Mouse (Mus musculus) Patski (cell line): ENCODE measurements at regions not wholly inside any gene's neighbourhood (a gene's known extent, or its start where the extent isn't known, plus 50 kb on each side); places are given as distances from the start of the nearest gene placed in this dataset.

Source experiments
- ATAC-seq: fragments of 100-300 bp; one replicate; pipeline ENCODE4 v1.8.0; 2021
- CTCF ChIA-PET: fragments of 350-600 bp; sonication (Branson Sonifier 250); formaldehyde crosslinking; loops from one replicate; lab custom pipeline; 2022; ENCODE audit warnings: inconsistent platforms; lab: Charles Lee
- POLR2A ChIA-PET: fragments of 350-600 bp; sonication (Branson Sonifier 250); formaldehyde crosslinking; loops from one replicate; lab custom pipeline; 2022; ENCODE audit warnings: antibody characterized with exemption, inconsistent platforms; lab: Charles Lee
- DNase-seq: peaks from one replicate; pipeline ENCODE4 v3.0.0-alpha.2; 2011; ENCODE audit warnings: low read depth, low spot score
- H3K27me3 ChIP-seq: fragments of 371-371 bp; one replicate; pipeline ENCODE4 v1.5.1; 2021
- CTCF ChIP-seq: fragments of 100-300 bp; IDR thresholded peaks from one replicate; pipeline ENCODE4 v1.5.1; 2021
- in situ Hi-C: fragments of 300-500 bp; cut with MboI; formaldehyde crosslinking; loops from 3 replicates; pipeline ENCODE4 v1.11.1; 2018; ENCODE audit warnings: low pct_unique_long_range_greater_than_20kb, mixed read lengths

DNA sequence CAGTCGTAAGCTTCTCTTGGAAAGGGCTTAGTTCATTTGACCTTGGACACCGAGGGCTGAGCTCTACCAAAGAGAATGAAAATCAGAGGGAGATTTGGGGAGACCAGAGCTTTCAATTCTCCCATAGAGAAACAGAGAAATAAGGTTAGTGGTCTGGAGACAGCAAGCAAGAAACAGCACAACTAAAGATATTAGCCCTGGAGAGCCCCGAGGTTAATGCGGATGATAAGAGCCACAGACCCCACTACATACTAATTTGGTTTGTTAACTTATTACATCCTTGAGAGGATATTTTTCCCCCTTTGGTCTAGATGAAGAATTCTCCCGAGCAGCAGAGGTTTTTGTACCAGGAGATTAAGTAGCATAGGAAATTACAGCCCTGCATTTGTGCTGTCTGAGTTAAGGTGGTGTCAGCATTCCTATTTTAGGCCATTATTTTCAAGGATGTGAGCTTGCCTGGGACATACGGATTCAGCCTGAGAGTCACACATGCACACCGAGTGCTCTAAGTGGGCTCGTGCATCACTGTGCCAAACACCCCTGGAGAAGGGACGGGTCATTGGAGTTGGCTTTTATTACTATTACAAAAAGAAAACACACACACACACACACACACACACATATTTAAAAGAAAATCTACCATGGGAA, 147.4 kb upstream of the C9orf72 start:
- H3K27me3 ChIP-seq: peaks cover 14% of the 10 kb centered on the region
- ChIA-PET CTCF (interaction anchor here (0.7 to 2.6 kb wide), 7 partner anchors 9 to 34 kb away, joined by 3 to 9 read pairs (median 4); no protein-coding TSS in a partner anchor), POLR2A (no interaction called here)
- no peak for TF ChIP-seq CTCF
- in situ Hi-C loops: no loop called here
- no peak for DNase-seq
- no peak for ATAC-seq

DNA sequence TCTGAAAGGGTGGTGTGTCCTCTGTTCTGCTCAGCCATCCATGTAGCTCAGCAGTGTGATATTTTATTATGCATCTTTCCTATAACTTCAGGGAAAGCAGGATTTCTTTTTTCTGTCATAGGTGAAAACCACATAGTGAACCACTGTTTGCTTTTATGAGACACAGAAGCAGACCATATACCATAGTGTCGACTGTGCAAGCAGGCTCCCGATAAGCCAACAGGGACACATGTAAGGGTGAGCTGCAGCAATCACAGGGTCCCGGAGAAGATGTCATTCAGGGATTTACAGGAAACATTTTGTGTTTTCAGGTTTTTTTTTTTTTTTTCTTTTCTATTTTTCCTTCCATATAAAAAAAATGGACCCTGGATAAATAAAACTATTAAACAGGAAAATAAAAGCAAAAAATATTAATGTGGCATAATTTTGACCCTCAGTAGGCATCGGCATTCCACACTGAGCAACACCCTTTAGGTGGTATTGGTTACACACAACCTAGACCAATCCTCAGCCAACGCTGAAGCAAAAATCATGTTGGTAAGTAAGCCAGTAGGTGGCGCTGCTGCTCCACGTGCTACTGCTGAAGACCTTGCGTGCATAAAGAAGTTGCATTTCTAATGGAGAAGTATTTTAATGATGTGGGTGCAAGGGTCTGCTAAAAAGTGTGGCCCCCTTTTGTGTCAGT, 146.7 kb upstream of the C9orf72 start:
- CTCF ChIA-PET: interaction anchor here (0.7 to 2.6 kb wide), 9 partner anchors 8 to 34 kb away, joined by 3 to 9 read pairs (median 4); no protein-coding TSS in a partner anchor
- H3K27me3 ChIP-seq: peaks cover 15% of the 10 kb centered on the region
- POLR2A ChIA-PET: no interaction called here
- DNase-seq: peak; percentile 10
- ATAC-seq: no peak
- in situ Hi-C loops: no loop called here
- TF ChIP-seq CTCF: peak; percentile 81

- no peak for DNase-seq
- CTCF ChIA-PET: interaction anchor here (0.6 kb wide), 1 partner anchor 9 kb away, joined by 3 read pairs; no protein-coding TSS in a partner anchor
- POLR2A ChIA-PET: no interaction called here
- peaks cover 13% of the 10 kb centered on the region for H3K27me3 ChIP-seq
- ATAC-seq: no peak
- in situ Hi-C loops: no loop called here
- no peak for TF ChIP-seq CTCF
Measured at GRCm38 (mm10) chr4:35364161-35364560, 138.2 kb upstream of the C9orf72 start.

- no peak for ATAC-seq
- in situ Hi-C loops: no loop called here
- POLR2A ChIA-PET: no interaction called here
- peaks cover 7% of the 10 kb centered on the region for H3K27me3 ChIP-seq
- CTCF ChIA-PET: interaction anchor here (1.9 kb wide), 1 partner anchor 10 kb away, joined by 9 read pairs; no protein-coding TSS in a partner anchor
- no peak for TF ChIP-seq CTCF
- no peak for DNase-seq
Measured at GRCm38 (mm10) chr4:35362176-35362575, 136.2 kb upstream of the C9orf72 start.

DNA sequence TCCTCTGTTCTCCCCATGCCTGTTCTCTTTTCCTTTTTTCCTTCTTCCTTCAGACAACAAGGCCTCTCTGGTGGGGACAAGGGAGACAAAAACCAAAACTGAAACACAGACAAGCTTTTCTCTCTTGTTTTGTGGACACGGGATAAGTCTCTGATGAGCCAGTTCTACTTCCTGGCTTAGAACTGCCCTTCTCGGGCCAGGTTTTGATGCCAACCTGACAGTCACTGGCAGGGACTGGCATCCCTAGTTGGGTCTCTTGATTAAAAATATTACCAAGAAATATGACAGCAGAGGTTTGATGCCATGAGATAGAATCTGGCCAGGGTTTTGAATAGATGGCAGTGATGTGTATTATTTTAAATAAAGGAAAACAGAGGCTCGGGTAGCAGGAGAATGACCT, 133.4 kb upstream of the C9orf72 start:
- no peak for DNase-seq
- ChIA-PET CTCF (no interaction called here), POLR2A (no interaction called here)
- TF ChIP-seq CTCF: no peak
- in situ Hi-C loops: no loop called here
- no peak for ATAC-seq
- H3K27me3 ChIP-seq: peaks cover 24% of the 10 kb centered on the region

DNA sequence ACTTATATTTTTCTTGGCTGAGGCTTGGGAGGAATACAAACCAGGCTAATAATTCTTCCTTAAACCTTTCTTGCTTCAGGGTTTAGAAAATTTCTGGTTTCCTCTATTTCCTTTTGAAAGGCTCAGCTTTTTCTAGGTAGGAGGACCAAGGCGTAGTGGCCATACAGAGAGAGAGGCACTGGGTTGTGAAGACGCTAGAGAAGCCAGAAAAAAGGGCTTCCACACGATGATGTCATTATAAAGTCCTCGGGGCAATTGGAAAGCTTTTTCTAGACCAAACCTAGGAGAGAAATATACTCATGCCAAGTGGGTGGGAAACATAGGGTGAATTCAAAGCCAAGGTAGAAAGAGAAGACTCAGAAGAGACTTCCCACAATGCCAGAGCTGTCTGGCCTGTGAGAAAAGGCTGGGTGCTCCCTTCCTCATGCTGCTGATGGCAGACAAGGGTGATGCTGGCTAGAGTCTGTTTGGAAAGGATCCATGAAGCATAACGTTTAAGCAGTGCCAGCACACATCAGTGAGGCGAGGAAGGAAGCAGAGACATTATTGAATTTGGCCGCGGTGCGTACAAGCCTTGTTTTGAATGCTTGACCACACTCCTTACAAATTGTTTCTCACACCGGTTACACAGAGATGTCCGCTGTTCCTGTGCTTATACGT, 131.1 kb upstream of the C9orf72 start:
- CTCF ChIA-PET: interaction anchor here (1.6 kb wide), 1 partner anchor 15 kb away, joined by 5 read pairs; no protein-coding TSS in a partner anchor
- H3K27me3 ChIP-seq: peaks cover 37% of the 10 kb centered on the region
- ATAC-seq: no peak
- in situ Hi-C loops: no loop called here
- POLR2A ChIA-PET: interaction anchor here (0.5 kb wide), 1 partner anchor 390 kb away, joined by 3 read pairs; no protein-coding TSS in a partner anchor
- no peak for TF ChIP-seq CTCF
- DNase-seq: no peak

GRCm38 (mm10) chr4:35356051-35356450, 130.1 kb upstream of the C9orf72 start:
- in situ Hi-C loops: no loop called here
- ChIA-PET POLR2A (no interaction called here), CTCF (interaction anchor here (1.6 kb wide), 1 partner anchor 16 kb away, joined by 5 read pairs; no protein-coding TSS in a partner anchor)
- no peak for ATAC-seq
- no peak for TF ChIP-seq CTCF
- no peak for DNase-seq
- peaks cover 40% of the 10 kb centered on the region for H3K27me3 ChIP-seq

- CTCF ChIA-PET: no interaction called here
- peaks cover 40% of the 10 kb centered on the region for H3K27me3 ChIP-seq
- POLR2A ChIA-PET: no interaction called here
- in situ Hi-C loops: no loop called here
- DNase-seq (no peak), ATAC-seq (no peak)
- TF ChIP-seq CTCF: no peak
Measured at GRCm38 (mm10) chr4:35354046-35354445, 128.1 kb upstream of the C9orf72 start.

GRCm38 (mm10) chr4:35352606-35353005, 126.6 kb upstream of the C9orf72 start:
- ChIA-PET POLR2A (no interaction called here), CTCF (no interaction called here)
- in situ Hi-C loops: no loop called here
- H3K27me3 ChIP-seq: peaks cover 46% of the 10 kb centered on the region
- TF ChIP-seq CTCF: no peak
- ATAC-seq: no peak
- DNase-seq: no peak

- in situ Hi-C loops: no loop called here
- POLR2A ChIA-PET: no interaction called here
- ATAC-seq (no peak), DNase-seq (no peak)
- CTCF ChIA-PET: no interaction called here
- TF ChIP-seq CTCF: no peak
- peaks cover 34% of the 10 kb centered on the region for H3K27me3 ChIP-seq
Measured at GRCm38 (mm10) chr4:35350465-35350864, 124.5 kb upstream of the C9orf72 start.

DNA sequence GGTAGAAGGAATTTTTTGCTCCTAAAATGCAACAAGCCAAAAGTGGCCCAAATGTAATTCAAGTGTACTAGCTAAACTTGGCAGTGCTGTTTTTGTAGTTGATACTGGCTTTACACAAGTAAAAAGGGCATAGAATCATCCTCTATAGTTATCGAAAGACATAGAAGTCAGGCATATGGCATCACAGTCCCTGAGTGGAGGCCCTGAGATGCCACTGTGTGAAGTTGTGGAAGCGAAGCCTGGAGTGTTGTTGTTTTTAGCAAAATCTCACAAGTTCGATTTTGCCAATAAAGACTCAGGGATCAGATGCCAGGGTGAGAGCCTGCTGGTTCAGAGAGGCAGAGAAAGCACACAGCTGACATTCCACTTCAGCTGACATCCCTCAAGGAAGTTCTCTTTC, 121.6 kb upstream of the C9orf72 start:
- POLR2A ChIA-PET: no interaction called here
- no peak for ATAC-seq

More for the DNA sequence above, 121.6 kb upstream of the C9orf72 start:
- TF ChIP-seq CTCF: no peak
- CTCF ChIA-PET: no interaction called here
- in situ Hi-C loops: no loop called here
- DNase-seq: no peak
- peaks cover 11% of the 10 kb centered on the region for H3K27me3 ChIP-seq
